Mouse (Mus musculus): ENCODE results near the gene Gpatch2. TPM values are rescaled to one million over a fixed set of nuclear protein-coding genes. Genes with fewer than 3 reads are reported as not detected.

Gene Gpatch2
- polyA plus RNA-seq, 1 experiment from 2014 or later = 12.2 TPM

DNA sequence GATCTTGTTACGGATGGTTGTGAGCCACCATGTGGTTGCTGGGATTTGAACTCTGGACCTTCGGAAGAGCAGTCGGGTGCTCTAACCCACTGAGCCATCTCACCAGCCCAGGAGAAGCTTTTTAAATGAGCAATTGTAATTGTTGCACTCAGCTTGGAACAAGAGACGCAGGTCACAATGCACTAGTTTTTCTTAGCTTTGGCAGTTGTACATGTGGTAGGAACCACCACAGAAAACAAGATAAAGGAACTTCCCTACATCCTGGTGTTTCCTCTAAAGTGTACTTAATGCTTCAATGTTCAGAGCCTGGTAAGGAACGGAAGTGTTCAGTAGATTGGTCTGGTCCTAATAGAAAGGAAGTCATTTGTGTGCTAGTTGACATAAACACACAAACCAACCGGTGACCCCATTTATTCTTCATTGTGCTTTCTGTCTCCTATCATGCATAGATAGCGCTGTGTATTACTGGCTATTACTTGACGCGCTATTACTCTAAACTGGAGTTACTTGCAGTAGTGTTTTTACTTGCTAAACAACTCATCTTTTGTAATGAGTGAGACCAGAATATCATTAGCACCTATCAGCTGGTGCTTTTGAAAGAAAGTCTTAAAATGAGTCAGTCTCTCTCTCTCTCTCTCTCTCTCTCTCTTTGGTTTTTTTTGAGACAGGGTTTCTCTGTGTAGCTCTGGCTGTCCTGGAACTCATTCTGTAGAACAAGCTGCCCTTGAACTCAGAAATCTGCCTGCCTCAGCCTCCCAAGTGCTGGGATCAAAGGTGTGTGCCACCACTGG is 1.5 kb downstream of the Gpatch2 start:
- ATAC-seq (no peak), DNase-seq (ENCODE audit: low spot score) (no peak)
- Histone ChIP-seq H3K4me1 (ENCODE audit: control insufficient read depth, insufficient read depth, low read length) (peaks cover 4% of the 10 kb centered on the region; the same call in 1 of the 2 replicates), H3K27me3 (replicated peaks; ENCODE audit: control insufficient read depth, insufficient read depth, low read length) (no peaks in the 10 kb centered on the region), H3K9me3 (replicated peaks; ENCODE audit: control insufficient read depth, low read length) (no peaks in the 10 kb centered on the region), H3K4me2 (ENCODE audit: low read length) (no peak overlapping the region), H3K36me3 (ENCODE audit: control insufficient read depth, insufficient read depth, low read length) (no peaks in the 10 kb centered on the region), H3K4me3 (ENCODE audit: low read depth, low read length) (no peak overlapping the region), H3K27ac (ENCODE audit: low read depth, low read length) (no peak overlapping the region), H3K9ac (ENCODE audit: low read length) (no peak overlapping the region)
- WGBS = 95% methylated on average over 9 of the region's 9 CpGs

DNA sequence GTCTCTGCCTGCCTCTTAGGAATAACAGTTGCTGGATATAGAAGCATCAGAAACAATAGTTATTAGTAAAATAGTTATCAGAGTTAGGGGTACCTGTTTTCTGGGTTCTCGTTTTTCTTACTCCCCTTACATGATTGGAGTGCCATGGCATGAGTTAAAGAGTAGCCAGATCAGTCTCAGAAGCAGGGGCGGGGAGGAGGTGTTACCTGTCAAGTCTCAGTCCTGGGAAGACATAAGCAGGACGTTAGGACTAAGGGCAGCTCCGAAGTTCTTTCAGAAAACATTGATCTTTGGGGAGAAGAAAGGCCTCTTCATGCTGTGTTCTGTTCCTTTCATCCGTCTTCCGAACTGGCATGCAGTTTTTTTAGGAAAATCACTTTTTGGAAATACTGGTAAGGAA is 5.4 kb downstream of the Gpatch2 start:
- no peak for ATAC-seq
- H3K4me3 ChIP-seq (ENCODE audit: low read depth, low read length) = no peak overlapping the region
- no peak for DNase-seq (ENCODE audit: low spot score)
- H3K4me2 ChIP-seq (ENCODE audit: low read length) = no peak overlapping the region
- no peaks in the 10 kb centered on the region for H3K27me3 ChIP-seq (replicated peaks; ENCODE audit: control insufficient read depth, insufficient read depth, low read length)
- 77% methylated on average over 6 of the region's 6 CpGs for WGBS
- peaks cover 4% of the 10 kb centered on the region for H3K36me3 ChIP-seq (ENCODE audit: control insufficient read depth, insufficient read depth, low read length)
- H3K9me3 ChIP-seq (replicated peaks; ENCODE audit: control insufficient read depth, low read length) = no peaks in the 10 kb centered on the region
- no peak overlapping the region for H3K9ac ChIP-seq (ENCODE audit: low read length)
- no peak overlapping the region for H3K27ac ChIP-seq (ENCODE audit: low read depth, low read length)
- H3K4me1 ChIP-seq (ENCODE audit: control insufficient read depth, insufficient read depth, low read length) = peaks cover 4% of the 10 kb centered on the region; the same call in 1 of the 2 replicates

- 86% methylated on average over 11 of the region's 11 CpGs for WGBS
- ATAC-seq (no peak), DNase-seq (ENCODE audit: low spot score) (no peak)
- Histone ChIP-seq H3K4me1 (ENCODE audit: control insufficient read depth, insufficient read depth, low read length) (no peaks in the 10 kb centered on the region), H3K4me3 (ENCODE audit: low read depth, low read length) (no peak overlapping the region), H3K27me3 (replicated peaks; ENCODE audit: control insufficient read depth, insufficient read depth, low read length) (no peaks in the 10 kb centered on the region), H3K27ac (ENCODE audit: low read depth, low read length) (no peak overlapping the region), H3K36me3 (ENCODE audit: control insufficient read depth, insufficient read depth, low read length) (peaks cover 13% of the 10 kb centered on the region), H3K9me3 (replicated peaks; ENCODE audit: control insufficient read depth, low read length) (no peaks in the 10 kb centered on the region), H3K9ac (ENCODE audit: low read length) (no peak overlapping the region), H3K4me2 (ENCODE audit: low read length) (no peak overlapping the region)
These were observed 11.2 kb downstream of the Gpatch2 start for GRCm38 (mm10) chr1:187226328-187227025.

GRCm38 (mm10) chr1:187228414-187229146 is 13.3 kb downstream of the Gpatch2 start:
- 85% methylated on average over 13 of the region's 13 CpGs for WGBS
- H3K4me3 ChIP-seq (ENCODE audit: low read depth, low read length) = no peak overlapping the region
- H3K4me1 ChIP-seq (ENCODE audit: control insufficient read depth, insufficient read depth, low read length) = no peaks in the 10 kb centered on the region
- H3K9ac ChIP-seq (ENCODE audit: low read length) = no peak overlapping the region
- no peak overlapping the region for H3K27ac ChIP-seq (ENCODE audit: low read depth, low read length)
- H3K27me3 ChIP-seq (replicated peaks; ENCODE audit: control insufficient read depth, insufficient read depth, low read length) = no peaks in the 10 kb centered on the region
- no peak for ATAC-seq
- no peaks in the 10 kb centered on the region for H3K9me3 ChIP-seq (replicated peaks; ENCODE audit: control insufficient read depth, low read length)
- no peak overlapping the region for H3K4me2 ChIP-seq (ENCODE audit: low read length)
- peaks cover 14% of the 10 kb centered on the region for H3K36me3 ChIP-seq (ENCODE audit: control insufficient read depth, insufficient read depth, low read length)
- no peak for DNase-seq (ENCODE audit: low spot score)

GRCm38 (mm10) chr1:187230255-187230654 is 14.9 kb downstream of the Gpatch2 start:
- no peak overlapping the region for H3K4me3 ChIP-seq (ENCODE audit: low read depth, low read length)
- ATAC-seq (no peak), DNase-seq (ENCODE audit: low spot score) (no peak)
- WGBS = 90% methylated on average over 5 of the region's 5 CpGs
- H3K9ac ChIP-seq (ENCODE audit: low read length) = no peak overlapping the region
- H3K4me1 ChIP-seq (ENCODE audit: control insufficient read depth, insufficient read depth, low read length) = no peaks in the 10 kb centered on the region
- no peak overlapping the region for H3K27ac ChIP-seq (ENCODE audit: low read depth, low read length)
- no peaks in the 10 kb centered on the region for H3K27me3 ChIP-seq (replicated peaks; ENCODE audit: control insufficient read depth, insufficient read depth, low read length)
- H3K9me3 ChIP-seq (replicated peaks; ENCODE audit: control insufficient read depth, low read length) = no peaks in the 10 kb centered on the region
- no peak overlapping the region for H3K4me2 ChIP-seq (ENCODE audit: low read length)
- peaks cover 20% of the 10 kb centered on the region for H3K36me3 ChIP-seq (ENCODE audit: control insufficient read depth, insufficient read depth, low read length)

GRCm38 (mm10) chr1:187232196-187232955 is 17.1 kb downstream of the Gpatch2 start:
- ATAC-seq = no peak
- 89% methylated on average over 14 of the region's 14 CpGs for WGBS

GRCm38 (mm10) chr1:187232996-187233615 is 17.8 kb downstream of the Gpatch2 start:
- peaks cover 18% of the 10 kb centered on the region; the same call in 1 of the 2 replicates for H3K36me3 ChIP-seq (ENCODE audit: control insufficient read depth, insufficient read depth, low read length)
- H3K27ac ChIP-seq (ENCODE audit: low read depth, low read length) = no peak overlapping the region
- WGBS = 74% methylated on average over 7 of the region's 7 CpGs
- ATAC-seq = no peak
- no peak overlapping the region for H3K4me2 ChIP-seq (ENCODE audit: low read length)
- H3K9me3 ChIP-seq (replicated peaks; ENCODE audit: control insufficient read depth, low read length) = no peaks in the 10 kb centered on the region
- no peak overlapping the region for H3K9ac ChIP-seq (ENCODE audit: low read length)
- no peak overlapping the region for H3K4me3 ChIP-seq (ENCODE audit: low read depth, low read length)
- no peaks in the 10 kb centered on the region for H3K27me3 ChIP-seq (replicated peaks; ENCODE audit: control insufficient read depth, insufficient read depth, low read length)
- H3K4me1 ChIP-seq (ENCODE audit: control insufficient read depth, insufficient read depth, low read length) = no peaks in the 10 kb centered on the region
- DNase-seq (ENCODE audit: low spot score) = no peak

More at GRCm38 (mm10) chr1:187232196-187232955, 17.1 kb downstream of the Gpatch2 start:
- Histone ChIP-seq H3K9ac (ENCODE audit: low read length) (no peak overlapping the region), H3K4me1 (ENCODE audit: control insufficient read depth, insufficient read depth, low read length) (no peaks in the 10 kb centered on the region), H3K9me3 (replicated peaks; ENCODE audit: control insufficient read depth, low read length) (no peaks in the 10 kb centered on the region), H3K36me3 (ENCODE audit: control insufficient read depth, insufficient read depth, low read length) (peaks cover 18% of the 10 kb centered on the region; the same call in 1 of the 2 replicates), H3K27ac (ENCODE audit: low read depth, low read length) (no peak overlapping the region), H3K4me2 (ENCODE audit: low read length) (no peak overlapping the region), H3K27me3 (replicated peaks; ENCODE audit: control insufficient read depth, insufficient read depth, low read length) (no peaks in the 10 kb centered on the region), H3K4me3 (ENCODE audit: low read depth, low read length) (no peak overlapping the region)
- DNase-seq (ENCODE audit: low spot score) = no peak

GRCm38 (mm10) chr1:187235161-187235560 is 19.9 kb downstream of the Gpatch2 start:
- ATAC-seq = no peak
- Histone ChIP-seq H3K4me3 (ENCODE audit: low read depth, low read length) (no peak overlapping the region), H3K27me3 (replicated peaks; ENCODE audit: control insufficient read depth, insufficient read depth, low read length) (no peaks in the 10 kb centered on the region), H3K4me1 (ENCODE audit: control insufficient read depth, insufficient read depth, low read length) (no peaks in the 10 kb centered on the region), H3K9me3 (replicated peaks; ENCODE audit: control insufficient read depth, low read length) (no peaks in the 10 kb centered on the region), H3K27ac (ENCODE audit: low read depth, low read length) (no peak overlapping the region), H3K4me2 (ENCODE audit: low read length) (no peak overlapping the region), H3K36me3 (ENCODE audit: control insufficient read depth, insufficient read depth, low read length) (peaks cover 18% of the 10 kb centered on the region; the same call in 1 of the 2 replicates), H3K9ac (ENCODE audit: low read length) (no peak overlapping the region)
- WGBS = 93% methylated on average over 3 of the region's 3 CpGs
- DNase-seq (ENCODE audit: low spot score) = no peak
